Mouse (Mus musculus) small intestine, adult 10 weeks (tissue): ENCODE results near the gene Bpifb6. TPM values are rescaled to one million over a fixed set of nuclear protein-coding genes. Genes with fewer than 3 reads are reported as not detected.

Experiments used
- polyA plus RNA-seq: library from polyadenylated mRNA; stranded (reverse); fragments of 350-450 nt; fragmentation: Illumina TruSeq; extraction: RNeasy Lipid Tissue Mini Kit (QIAGEN cat#74804); gene quantifications from one replicate; pipeline ENCODE4 v1.2.3, GENCODE M21; 2014; ENCODE audit warnings: low replicate concordance

Bpifb6 gene
- not detected for polyA plus RNA-seq

GRCm38 (mm10) chr2:153900088-153900487 is at the start of gene Bpifb6:
Gene Bpifb6, plus strand, starts transcription at chr2:153900388.

GRCm38 (mm10) chr2:153870984-153871383 is 29.2 kb upstream of the Bpifb6 start, which contains the start of gene Sun5:
Gene Sun5, minus strand, starts transcription at chr2:153871084.

DNA sequence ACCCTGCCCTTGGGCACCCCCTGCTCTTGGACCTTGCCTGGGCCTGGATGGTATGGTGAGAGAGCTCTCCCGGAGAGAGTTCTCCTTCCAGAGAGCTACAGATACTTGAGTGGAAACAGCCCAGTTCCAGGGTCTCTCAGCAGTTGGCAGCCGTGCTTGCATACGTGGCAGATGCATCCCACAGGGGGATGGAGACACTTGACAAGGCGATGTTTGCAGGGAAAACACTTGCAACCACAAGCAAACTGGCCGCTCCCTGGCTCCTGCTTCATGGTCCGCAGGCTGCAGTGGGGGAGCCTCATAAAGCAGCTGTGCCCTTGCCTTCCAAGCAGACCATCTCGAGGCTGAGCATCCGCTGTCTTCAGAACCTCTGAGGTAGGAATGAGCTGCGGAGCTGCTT is 25.4 kb upstream of the Bpifb6 start, which contains the start of gene Bpifb2:
TSS of gene Bpifb2 (plus strand) at position 301 of the 400 bp plus-strand sequence.

DNA sequence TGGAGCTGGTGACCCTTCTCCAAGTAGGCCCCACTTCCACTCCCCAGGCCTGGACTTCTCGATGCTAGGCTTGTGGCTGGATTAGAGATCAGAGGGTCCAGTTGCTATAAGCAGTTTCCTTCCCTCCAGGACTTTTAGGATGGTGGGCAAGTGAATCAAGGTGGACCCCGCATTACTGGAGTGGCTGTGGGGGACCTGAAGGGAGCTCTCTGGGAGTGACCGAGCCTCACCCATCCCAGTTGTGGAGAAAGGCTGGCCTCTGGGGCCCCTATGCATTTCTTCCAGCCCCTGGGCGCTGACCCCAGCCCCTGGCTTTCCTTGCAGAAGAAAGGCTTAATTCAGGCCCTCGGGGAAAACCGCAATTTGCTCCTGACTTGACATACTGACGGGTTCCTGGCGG is 17.7 kb downstream of the Bpifb6 start, which contains the start of gene Bpifb3:
TSS of gene Bpifb3 (plus strand) at position 301 of the 400 bp plus-strand sequence.

GRCm38 (mm10) chr2:153937843-153938242 is 37.7 kb downstream of the Bpifb6 start, which contains the start of gene Bpifb4:
Gene Bpifb4, plus strand, starts transcription at chr2:153938212.

Other genes with a start within 250 kb of the Bpifb6 start
- not detected for gene Dnmt3c, start 203.7 kb upstream of the Bpifb6 start, polyA plus RNA-seq
- gene Mapre1, start 159.1 kb upstream of the Bpifb6 start, polyA plus RNA-seq: 324 TPM
- not detected for gene Efcab8, start 120.5 kb upstream of the Bpifb6 start, polyA plus RNA-seq
- not detected for gene Sun5, start 29.3 kb upstream of the Bpifb6 start, polyA plus RNA-seq
- not detected for gene Bpifb2, start 25.3 kb upstream of the Bpifb6 start, polyA plus RNA-seq
- gene Bpifb3, start 17.8 kb downstream of the Bpifb6 start, polyA plus RNA-seq: not detected
- gene Bpifb4, start 37.8 kb downstream of the Bpifb6 start, polyA plus RNA-seq: not detected
- not detected for gene Bpifa6, start 74.6 kb downstream of the Bpifb6 start, polyA plus RNA-seq
- not detected for gene Bpifa2, start 107.9 kb downstream of the Bpifb6 start, polyA plus RNA-seq
- gene Bpifa3, start 229.9 kb downstream of the Bpifb6 start, polyA plus RNA-seq: not detected
- gene Bpifa1, start 242.5 kb downstream of the Bpifb6 start, polyA plus RNA-seq: not detected